Mouse (Mus musculus) spleen, adult 18-20 months (tissue): Measurements from ENCODE around the gene Olfr143.

Source experiments
- DNase-seq, 2 experiments: peaks; one replicate each; pipeline ENCODE4 v3.0.0; 2022; ENCODE audit warnings: mixed read lengths in 2 of 2

Gene Olfr143

DNA sequence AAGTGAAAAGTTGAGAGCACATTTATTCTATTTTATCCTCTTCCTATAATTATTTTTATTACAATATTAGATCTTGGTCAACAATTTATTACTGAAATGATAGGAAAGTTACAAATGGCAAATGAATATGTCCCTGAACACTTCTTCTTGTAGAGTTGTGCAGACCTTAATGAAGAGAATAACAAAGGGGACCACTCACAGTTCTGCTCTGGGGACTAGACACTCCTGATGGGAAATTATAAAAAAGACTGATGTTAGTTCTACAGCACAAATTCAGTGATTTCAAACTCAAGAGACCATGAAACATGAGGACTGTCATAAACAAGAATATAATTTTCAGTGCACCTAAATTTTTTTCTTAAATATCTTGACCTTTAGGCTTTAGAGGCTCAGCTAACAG lies at the start of gene Olfr143:
TSS of gene Olfr143 (plus strand) at position 301 of the 400 bp plus-strand sequence.
- DNase-seq, result no peak

DNA sequence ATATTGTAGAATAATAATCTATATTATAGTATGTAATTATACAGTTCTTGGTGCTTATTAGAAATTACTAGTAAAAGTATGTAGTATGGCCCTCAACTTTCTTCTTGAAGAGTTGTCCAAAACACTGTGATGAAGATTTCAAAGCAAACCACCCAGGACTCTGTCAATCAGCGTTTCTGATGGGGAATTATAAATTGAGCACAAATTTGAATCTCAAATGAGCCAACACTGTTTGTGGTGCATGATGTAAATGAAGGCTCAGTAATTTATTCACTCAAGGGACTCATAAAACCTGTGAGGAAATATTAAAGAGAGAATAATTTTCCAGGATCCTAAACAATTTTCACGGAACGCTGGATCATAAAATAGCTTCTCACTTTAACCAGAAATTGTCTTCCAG lies 44.5 kb upstream of the Olfr143 start, which contains the start of gene Olfr893:
TSS of gene Olfr893 (plus strand) at position 301 of the 400 bp plus-strand sequence.
- no peak for DNase-seq

DNA sequence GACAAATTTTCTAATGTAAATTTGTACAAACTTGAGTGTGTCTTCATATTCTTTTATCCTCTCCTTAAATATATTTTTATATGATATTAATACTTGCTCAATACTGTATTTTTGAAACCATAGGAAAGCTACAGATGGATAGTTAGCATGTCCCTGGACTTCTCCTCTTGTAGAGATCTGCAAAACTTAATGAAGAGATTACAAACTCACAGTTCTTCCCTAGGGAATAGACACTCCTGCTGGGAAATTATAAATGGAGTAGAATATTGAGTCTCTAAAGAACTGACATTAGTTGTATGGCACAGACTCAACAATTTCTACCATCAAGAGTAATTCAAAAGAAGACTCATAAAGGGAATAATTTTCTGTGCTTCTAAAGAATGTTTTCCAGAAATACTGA lies 34.8 kb upstream of the Olfr143 start, which contains the start of gene Olfr894:
TSS of gene Olfr894 (plus strand) at position 301 of the 400 bp plus-strand sequence.
- DNase-seq, result no peak

DNA sequence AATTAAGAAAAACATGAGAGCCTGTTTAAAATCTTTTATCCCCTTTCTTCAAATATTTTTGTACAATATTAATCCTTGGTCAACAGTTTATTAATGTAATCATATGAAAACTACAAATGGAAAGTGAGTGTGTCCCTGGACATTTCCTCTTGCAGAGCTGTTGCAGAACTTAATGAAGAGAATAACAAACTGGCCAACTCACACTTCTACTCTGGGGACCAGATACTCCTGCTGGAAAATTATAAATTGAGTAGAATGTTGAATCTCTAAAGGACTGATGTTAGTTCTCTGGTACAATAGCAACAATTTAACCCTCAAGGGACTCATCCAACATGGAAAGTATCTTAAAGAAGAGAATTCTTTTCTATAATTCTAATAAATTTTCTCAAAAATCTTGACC lies 15.0 kb downstream of the Olfr143 start, which contains the start of gene Olfr895:
TSS of gene Olfr895 (plus strand) at position 301 of the 400 bp plus-strand sequence.
- DNase-seq, result no peak

DNA sequence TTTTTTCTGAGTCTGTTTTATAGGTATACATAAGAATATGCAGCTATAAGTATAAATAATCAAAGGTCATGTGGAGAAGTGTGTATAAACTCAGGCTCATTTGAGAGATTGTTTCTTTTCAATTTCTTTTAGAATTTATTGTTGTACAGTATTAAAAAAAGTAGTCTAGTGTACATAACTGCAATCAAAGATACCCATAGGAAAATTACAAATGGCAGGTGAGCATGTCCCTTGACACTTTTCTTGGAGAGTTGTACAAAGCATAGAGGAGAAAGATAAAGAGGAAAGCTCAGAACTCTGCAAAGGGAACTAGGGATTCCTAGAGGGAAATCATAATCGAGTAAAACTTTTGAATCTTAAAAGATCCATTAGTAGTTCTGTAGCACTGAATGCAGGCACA lies 38.2 kb downstream of the Olfr143 start, which contains the start of gene Olfr896-ps1:
TSS of gene Olfr896-ps1 (plus strand) at position 301 of the 400 bp plus-strand sequence.
- DNase-seq, result no peak
